Mouse (Mus musculus) neural tube, embryonic 15.5 days (tissue): Measurements from ENCODE around the gene Kxd1. TPM values are rescaled to one million over a fixed set of nuclear protein-coding genes. Genes with fewer than 3 reads are reported as not detected.

Experiments used
- ATAC-seq: fragments of 200-750 bp; cut with Nextera tagmentation; 2 replicates; pipeline ENCODE4 v1.8.0; 2017; ENCODE audit warnings: mild to moderate bottlenecking, moderate TSS enrichment, moderate library complexity; ENCODE audit not compliant: low FRiP score
- H3K27ac ChIP-seq: fragments of 300-500 bp; sonication (generic); replicated peaks from 2 replicates; pipeline ENCODE4 v1.5.1; 2015; ENCODE audit warnings: mild to moderate bottlenecking, inconsistent platforms
- H3K27me3 ChIP-seq: fragments of 300-500 bp; sonication (generic); replicated peaks from 2 replicates; pipeline ENCODE4 v1.6.1; 2015; ENCODE audit warnings: inconsistent platforms
- H3K36me3 ChIP-seq: fragments of 300-500 bp; sonication (generic); 2 replicates; pipeline ENCODE4 v1.6.1; 2015; ENCODE audit warnings: inconsistent platforms
- H3K4me1 ChIP-seq: fragments of 300-500 bp; sonication (generic); 2 replicates; pipeline ENCODE4 v1.6.1; 2015; ENCODE audit warnings: inconsistent platforms
- H3K4me2 ChIP-seq: fragments of 300-500 bp; sonication (generic); 2 replicates; pipeline ENCODE4 v1.6.1; 2015; ENCODE audit warnings: inconsistent platforms, mild to moderate bottlenecking, moderate library complexity
- H3K4me3 ChIP-seq: fragments of 300-500 bp; sonication (generic); replicated peaks from 2 replicates; pipeline ENCODE4 v1.5.1; 2015; ENCODE audit warnings: mild to moderate bottlenecking, inconsistent platforms
- H3K9ac ChIP-seq: fragments of 300-500 bp; sonication (generic); replicated peaks from 2 replicates; pipeline ENCODE4 v1.6.1; 2015; ENCODE audit warnings: mild to moderate bottlenecking, inconsistent platforms
- H3K9me3 ChIP-seq: fragments of 300-500 bp; sonication (generic); replicated peaks from 2 replicates; pipeline ENCODE4 v1.6.1; 2016; ENCODE audit warnings: inconsistent platforms
- WGBS: fragments of 180-500 bp; shearing (Covaris S2); methylation state at CpG from one replicate; pipeline ENCODE4 v1.1.7; 2015; ENCODE audit warnings: mixed read lengths; 5-methylcytosine and 5-hydroxymethylcytosine counted together
- polyA plus RNA-seq: library from polyadenylated mRNA; unstranded; fragments of >200 nt; fragmentation: Nextera tagmentation; extraction: Ambion mirVana; gene quantifications from 2 replicates; pipeline ENCODE4 v1.2.1, GENCODE M21; 2015

Kxd1 gene
- polyA plus RNA-seq, 1 experiment from 2014 or later: 44.4 TPM

DNA sequence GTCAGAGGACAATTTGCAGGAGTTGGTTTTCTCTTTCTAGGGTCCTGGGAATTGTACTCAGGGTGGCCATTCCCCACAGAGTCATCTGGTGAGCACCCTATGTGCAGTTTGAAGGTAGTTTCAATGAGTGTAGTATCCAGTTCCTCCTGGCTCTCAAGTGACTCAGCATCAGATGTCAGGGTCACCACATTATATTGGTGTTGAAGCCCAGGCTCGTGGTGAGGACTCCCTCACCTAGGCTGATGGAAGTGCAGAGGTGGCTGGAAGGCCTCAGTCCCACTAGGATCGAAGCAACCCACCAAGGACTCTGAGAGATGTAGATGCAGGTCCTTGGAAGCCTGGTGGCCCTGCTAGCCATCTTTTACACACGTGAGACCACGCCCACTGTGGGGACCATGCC lies 18.7 kb upstream of the Kxd1 start:
- H3K27me3 ChIP-seq: no peaks in the 10 kb centered on the region
- no peak overlapping the region for H3K4me3 ChIP-seq
- peaks cover 28% of the 10 kb centered on the region for H3K4me1 ChIP-seq
- 88% methylated on average over 4 of the region's 4 CpGs for WGBS
- H3K36me3 ChIP-seq: no peaks in the 10 kb centered on the region; the same call in 1 of the 2 replicates
- H3K9me3 ChIP-seq: no peaks in the 10 kb centered on the region
- no peak overlapping the region for H3K4me2 ChIP-seq
- no peak overlapping the region for H3K27ac ChIP-seq
- ATAC-seq: no peak
- no peak overlapping the region for H3K9ac ChIP-seq

DNA sequence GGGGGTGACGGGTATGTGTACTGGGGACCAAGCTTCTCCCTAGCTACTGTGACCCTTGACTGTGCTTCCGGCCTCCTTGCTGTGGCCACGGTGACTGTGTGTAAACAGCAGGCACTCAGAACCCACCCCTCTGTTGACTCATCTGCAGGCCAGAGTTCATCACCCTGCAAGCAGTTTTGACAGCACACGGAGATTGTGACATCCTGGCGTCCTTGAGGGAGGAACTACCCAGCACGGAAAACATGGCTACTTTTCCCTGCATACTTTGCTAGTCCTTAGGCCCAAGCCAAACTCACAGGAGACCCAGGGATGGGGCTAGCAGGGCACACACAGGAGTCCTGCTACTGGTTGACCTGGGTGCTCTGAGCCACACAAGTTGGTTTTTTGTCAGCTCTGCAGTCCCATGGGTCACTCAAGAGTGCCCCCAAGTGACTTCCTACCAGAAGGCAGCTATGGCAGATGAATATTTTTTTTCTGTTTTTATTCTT lies 16.5 kb upstream of the Kxd1 start:
- no peaks in the 10 kb centered on the region; the same call in 1 of the 2 replicates for H3K36me3 ChIP-seq
- H3K9ac ChIP-seq: no peak overlapping the region
- no peak for ATAC-seq
- H3K27me3 ChIP-seq: no peaks in the 10 kb centered on the region
- no peaks in the 10 kb centered on the region for H3K9me3 ChIP-seq
- H3K4me2 ChIP-seq: no peak overlapping the region
- 74% methylated on average over 6 of the region's 6 CpGs for WGBS
- no peak overlapping the region for H3K4me3 ChIP-seq
- peaks cover 44% of the 10 kb centered on the region for H3K4me1 ChIP-seq
- H3K27ac ChIP-seq: no peak overlapping the region

DNA sequence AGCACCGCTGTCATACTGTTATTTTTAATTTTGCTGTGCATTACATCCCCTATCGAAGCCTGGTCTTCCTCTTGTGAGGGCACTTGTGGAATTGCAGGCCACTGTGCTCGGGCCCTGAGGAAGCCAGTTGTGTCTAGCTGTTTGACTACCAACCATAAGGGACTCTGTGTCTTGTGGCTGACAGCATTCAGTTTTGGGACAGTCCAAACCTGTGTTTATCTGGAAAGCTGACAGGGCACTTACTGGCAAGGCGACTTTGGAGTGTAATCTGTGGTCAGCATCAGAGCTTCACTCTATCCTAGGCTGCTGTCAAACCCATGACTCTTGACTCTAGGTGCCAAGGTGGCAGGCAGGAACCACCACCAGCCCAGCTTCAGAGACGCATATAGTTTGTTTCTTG lies 13.3 kb upstream of the Kxd1 start:
- peaks cover 11% of the 10 kb centered on the region for H3K36me3 ChIP-seq
- H3K9me3 ChIP-seq: no peaks in the 10 kb centered on the region
- peaks cover 52% of the 10 kb centered on the region for H3K4me1 ChIP-seq
- 88% methylated on average over 5 of the region's 5 CpGs for WGBS
- ATAC-seq: no peak
- H3K27ac ChIP-seq: no peak overlapping the region
- H3K9ac ChIP-seq: peak overlapping the region; percentile 14; the same call in 1 of the 2 replicates
- no peaks in the 10 kb centered on the region for H3K27me3 ChIP-seq
- peak overlapping the region; percentile 93 for H3K4me2 ChIP-seq
- peak overlapping the region; percentile 88 for H3K4me3 ChIP-seq

DNA sequence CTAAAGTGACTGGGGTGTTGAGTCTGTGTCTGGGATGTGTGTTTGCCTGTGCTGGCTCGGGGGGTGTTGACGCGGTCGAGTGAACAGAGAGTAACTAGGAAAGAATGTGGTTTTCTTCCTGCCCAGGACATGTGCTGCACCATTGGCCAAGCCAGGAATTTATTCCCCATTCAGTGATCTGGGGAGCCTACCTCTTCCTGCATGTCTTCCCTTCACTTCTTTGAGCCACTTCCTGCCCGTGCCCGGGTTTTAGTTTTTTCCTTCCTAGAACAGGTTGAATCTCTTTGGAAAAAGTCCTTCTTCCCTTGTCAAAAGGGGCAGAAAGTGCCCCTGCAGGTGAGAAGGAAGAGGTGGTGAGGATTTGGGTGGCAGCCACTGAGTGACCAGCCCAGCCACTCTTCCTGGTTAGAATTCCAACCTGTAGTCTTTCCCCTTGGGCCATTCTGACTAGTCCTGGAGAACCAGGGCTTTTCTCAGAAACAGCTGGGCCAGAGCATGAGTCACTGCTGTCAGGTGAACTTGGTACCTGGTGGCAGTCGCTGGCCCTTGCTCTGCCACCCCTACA lies 12.8 kb upstream of the Kxd1 start:
- peak overlapping the region; percentile 93 for H3K4me2 ChIP-seq
- peak overlapping the region; percentile 91 for H3K9ac ChIP-seq
- 62% methylated on average over 7 of the region's 7 CpGs for WGBS
- H3K27ac ChIP-seq: 0 out of 2 replicates have a peak overlapping the region, but pooled peaks have one; percentile 18
- H3K4me3 ChIP-seq: peak overlapping the region; percentile 88
- H3K36me3 ChIP-seq: peaks cover 15% of the 10 kb centered on the region
- H3K27me3 ChIP-seq: no peaks in the 10 kb centered on the region
- H3K4me1 ChIP-seq: peaks cover 52% of the 10 kb centered on the region
- no peak for ATAC-seq
- H3K9me3 ChIP-seq: no peaks in the 10 kb centered on the region

DNA sequence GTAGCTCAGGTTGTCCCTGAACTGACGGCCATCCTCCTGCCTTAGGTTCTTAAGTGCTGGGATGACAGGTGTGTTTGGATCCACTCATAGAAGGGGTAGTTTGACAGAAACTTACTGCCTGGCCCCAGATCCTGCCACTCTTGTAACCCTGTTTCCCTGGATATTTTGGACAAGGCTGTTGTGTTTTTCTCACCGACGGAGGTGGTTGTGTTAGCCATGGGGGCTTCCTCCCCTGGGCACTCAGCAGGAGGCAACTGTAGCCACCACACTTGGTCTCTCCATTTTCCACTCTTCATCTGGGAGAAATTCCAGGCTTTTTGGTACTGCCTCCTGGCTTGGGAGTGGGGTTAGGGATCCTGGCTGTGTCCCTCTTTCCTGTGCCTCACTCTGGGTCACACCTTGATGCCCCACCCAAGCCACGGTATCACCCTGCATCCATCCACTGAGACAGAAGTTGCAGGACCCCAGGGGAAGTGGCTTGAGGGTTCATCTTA lies 12.3 kb upstream of the Kxd1 start:
- no peaks in the 10 kb centered on the region for H3K9me3 ChIP-seq
- 15% methylated on average over 4 of the region's 4 CpGs for WGBS
- H3K27ac ChIP-seq: peak overlapping the region; percentile 97
- peaks cover 52% of the 10 kb centered on the region for H3K4me1 ChIP-seq
- H3K27me3 ChIP-seq: no peaks in the 10 kb centered on the region
- peak overlapping the region; percentile 88 for H3K4me3 ChIP-seq
- H3K9ac ChIP-seq: peak overlapping the region; percentile 91
- H3K36me3 ChIP-seq: peaks cover 20% of the 10 kb centered on the region
- ATAC-seq: no peak
- H3K4me2 ChIP-seq: peak overlapping the region; percentile 93

DNA sequence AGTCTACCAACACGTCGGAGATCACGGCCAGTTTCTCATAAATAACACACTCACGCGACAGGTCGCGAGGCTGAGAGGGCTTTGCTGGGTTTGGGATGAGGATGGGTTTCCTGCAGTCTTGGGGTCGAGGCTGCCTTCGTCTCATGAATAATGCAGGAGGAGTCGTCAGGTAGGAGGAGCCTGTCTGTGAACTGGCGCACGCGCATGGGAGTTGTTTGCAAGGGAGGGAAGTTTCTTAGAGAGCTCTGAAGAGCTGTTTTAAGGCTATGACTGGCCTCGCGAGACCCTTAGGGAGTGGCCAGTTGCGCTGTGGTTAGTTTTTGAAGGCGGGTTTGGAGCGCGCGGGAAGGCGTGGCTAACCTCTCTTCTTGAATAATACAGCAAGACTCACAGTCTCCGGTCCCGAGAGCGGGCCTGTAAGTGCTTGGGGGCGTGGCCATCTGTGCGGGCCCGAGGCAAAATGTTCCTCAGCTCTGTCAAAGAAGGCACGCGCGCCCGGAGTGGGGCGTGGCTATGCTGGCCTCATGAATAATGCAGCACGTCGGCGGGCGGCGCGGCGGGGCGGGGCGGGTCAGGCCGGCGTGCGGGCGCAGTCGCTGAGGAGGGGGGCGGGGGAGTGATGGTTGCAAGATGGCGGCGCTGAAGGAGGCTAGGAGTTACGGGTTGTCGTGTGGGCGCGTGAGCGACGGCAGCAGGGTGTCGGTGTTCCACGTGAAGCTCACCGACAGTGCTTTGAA lies 11.5 kb upstream of the Kxd1 start, which contains the start of gene Ell:
Gene Ell (plus strand): TSS at position 381 of the 737 bp plus-strand sequence.
- H3K4me2 ChIP-seq: peak within 1 kb of the TSS; percentile 93
- no peaks in the 10 kb centered on the region for H3K9me3 ChIP-seq
- under 1% methylated on average over 58 of the region's 58 CpGs for whole genome bisulfite sequencing
- no peaks in the 10 kb centered on the region for H3K27me3 ChIP-seq
- peaks cover 28% of the 10 kb centered on the region for H3K36me3 ChIP-seq
- ATAC-seq: peak; percentile 91
- H3K9ac ChIP-seq: peak within 1 kb of the TSS; percentile 91
- H3K4me1 ChIP-seq: peaks cover 48% of the 10 kb centered on the region
- peak within 1 kb of the TSS; percentile 88 for H3K4me3 ChIP-seq
- H3K27ac ChIP-seq: peak within 1 kb of the TSS; percentile 97

DNA sequence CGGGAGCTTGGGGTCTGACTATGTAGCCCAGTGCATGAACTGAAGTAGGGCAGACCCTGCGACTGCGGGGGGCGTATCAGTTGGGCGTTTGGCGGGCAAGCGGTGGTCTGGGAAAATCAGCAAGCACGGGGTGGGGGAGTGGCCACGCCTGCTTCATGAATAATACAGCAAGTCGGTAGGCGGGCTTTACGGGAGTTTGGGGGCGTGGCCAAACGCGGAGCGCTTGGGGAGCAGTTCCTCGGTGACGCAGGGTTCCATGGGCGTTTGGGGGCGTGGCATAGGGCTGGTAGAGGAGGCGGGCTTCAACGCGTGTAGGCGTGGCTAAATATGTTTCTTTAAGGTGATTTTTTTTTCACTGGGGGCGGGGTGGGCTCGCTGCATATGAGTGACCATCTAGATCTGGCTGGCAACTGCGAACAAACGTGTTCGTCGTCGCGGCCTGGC lies 10.9 kb upstream of the Kxd1 start:
- WGBS: under 1% methylated on average over 32 of the region's 32 CpGs
- ATAC-seq: peak; percentile 86
- peak overlapping the region; percentile 91 for H3K9ac ChIP-seq
- H3K4me3 ChIP-seq: peak overlapping the region; percentile 88
- H3K9me3 ChIP-seq: no peaks in the 10 kb centered on the region
- H3K27ac ChIP-seq: peak overlapping the region; percentile 97
- peaks cover 34% of the 10 kb centered on the region for H3K36me3 ChIP-seq
- H3K4me1 ChIP-seq: peaks cover 42% of the 10 kb centered on the region
- no peaks in the 10 kb centered on the region for H3K27me3 ChIP-seq
- H3K4me2 ChIP-seq: peak overlapping the region; percentile 93

DNA sequence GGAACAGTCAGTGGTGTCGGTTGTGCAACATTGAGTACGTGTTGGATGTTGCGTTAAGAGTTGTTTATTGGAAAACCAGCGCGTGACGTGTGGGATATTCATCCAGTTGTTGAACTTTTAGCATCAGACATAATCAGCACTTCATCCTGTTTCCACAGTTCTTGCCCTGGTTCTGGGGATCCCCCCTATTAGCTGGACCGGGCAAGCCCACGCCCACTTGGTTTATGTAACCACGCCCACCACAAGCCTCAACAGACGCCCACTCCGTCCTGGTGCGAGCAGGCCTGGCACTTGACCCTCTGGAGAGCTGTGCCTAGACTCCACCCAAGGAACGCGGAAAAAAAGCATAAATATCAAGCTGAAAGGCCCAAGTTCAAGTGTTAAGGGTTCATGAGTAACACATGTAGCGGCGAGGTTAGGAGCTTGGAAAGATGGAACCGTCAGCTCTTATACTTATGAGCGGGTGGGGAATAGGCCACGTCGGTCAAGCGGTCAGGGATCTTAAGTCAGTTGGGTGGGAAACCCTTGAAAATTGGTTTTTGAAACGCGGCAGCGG lies 10.3 kb upstream of the Kxd1 start:
- ATAC-seq: peak; percentile 7; the same call in 1 of the 2 replicates
- no peaks in the 10 kb centered on the region for H3K27me3 ChIP-seq

DNA sequence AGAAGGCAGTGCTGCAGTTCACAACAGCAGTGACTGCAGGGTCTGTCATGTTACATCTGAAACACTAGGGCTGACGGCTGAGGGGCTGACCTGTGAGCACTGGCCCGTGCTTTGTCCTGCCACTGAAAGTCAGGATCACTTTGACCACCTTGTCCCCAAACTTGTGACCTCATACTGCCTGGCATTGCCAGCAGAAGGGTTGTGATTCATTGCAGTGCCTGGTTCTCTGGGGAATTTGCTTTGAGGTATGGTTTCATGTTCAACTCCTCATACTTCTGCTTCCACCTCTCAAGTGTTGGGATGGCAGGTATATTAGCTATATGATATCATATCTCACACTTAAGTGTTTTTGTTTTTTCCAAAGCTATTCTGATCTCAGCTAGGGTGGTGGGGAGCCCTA lies 7.9 kb upstream of the Kxd1 start:
- H3K4me2 ChIP-seq: no peak overlapping the region
- WGBS: 89% methylated on average over 2 of the region's 2 CpGs
- H3K9ac ChIP-seq: no peak overlapping the region
- peaks cover 63% of the 10 kb centered on the region for H3K36me3 ChIP-seq
- no peaks in the 10 kb centered on the region for H3K9me3 ChIP-seq
- H3K4me3 ChIP-seq: no peak overlapping the region
- H3K27ac ChIP-seq: no peak overlapping the region
- ATAC-seq: no peak
- H3K27me3 ChIP-seq: no peaks in the 10 kb centered on the region
- H3K4me1 ChIP-seq: peaks cover 16% of the 10 kb centered on the region

More for the DNA sequence above, 10.3 kb upstream of the Kxd1 start:
- H3K9me3 ChIP-seq: no peaks in the 10 kb centered on the region
- peak overlapping the region; percentile 88 for H3K4me3 ChIP-seq
- H3K36me3 ChIP-seq: peaks cover 39% of the 10 kb centered on the region
- H3K4me1 ChIP-seq: peaks cover 38% of the 10 kb centered on the region
- H3K27ac ChIP-seq: peak overlapping the region; percentile 97
- H3K9ac ChIP-seq: peak overlapping the region; percentile 42
- 15% methylated on average over 24 of the region's 24 CpGs for WGBS
- H3K4me2 ChIP-seq: peak overlapping the region; percentile 93

DNA sequence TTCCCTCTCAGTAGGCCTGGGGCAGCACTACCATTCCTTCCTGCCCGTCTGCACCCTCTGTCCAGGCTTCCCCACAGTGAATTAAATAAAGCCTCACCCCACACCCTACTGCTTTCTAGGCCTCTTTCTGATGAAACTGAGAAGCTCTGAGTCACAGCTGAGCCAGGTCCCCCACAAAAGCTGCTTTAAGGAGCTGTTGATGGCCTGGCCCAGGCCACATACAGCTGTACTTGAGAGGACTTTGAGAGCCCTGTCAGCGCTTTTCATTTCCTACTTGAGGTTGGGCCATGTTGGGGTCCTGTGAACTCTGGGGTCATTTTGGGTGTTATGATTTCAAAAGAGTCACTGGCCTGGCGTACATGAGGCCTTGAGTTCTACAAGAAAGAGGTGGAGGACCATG lies 7.5 kb upstream of the Kxd1 start:
- Histone ChIP-seq H3K4me2 (no peak overlapping the region), H3K27ac (no peak overlapping the region), H3K9me3 (no peaks in the 10 kb centered on the region), H3K9ac (no peak overlapping the region), H3K4me3 (no peak overlapping the region), H3K4me1 (peaks cover 12% of the 10 kb centered on the region), H3K27me3 (no peaks in the 10 kb centered on the region), H3K36me3 (peaks cover 66% of the 10 kb centered on the region)
- no peak for ATAC-seq
- 97% methylated on average over 3 of the region's 3 CpGs for WGBS

DNA sequence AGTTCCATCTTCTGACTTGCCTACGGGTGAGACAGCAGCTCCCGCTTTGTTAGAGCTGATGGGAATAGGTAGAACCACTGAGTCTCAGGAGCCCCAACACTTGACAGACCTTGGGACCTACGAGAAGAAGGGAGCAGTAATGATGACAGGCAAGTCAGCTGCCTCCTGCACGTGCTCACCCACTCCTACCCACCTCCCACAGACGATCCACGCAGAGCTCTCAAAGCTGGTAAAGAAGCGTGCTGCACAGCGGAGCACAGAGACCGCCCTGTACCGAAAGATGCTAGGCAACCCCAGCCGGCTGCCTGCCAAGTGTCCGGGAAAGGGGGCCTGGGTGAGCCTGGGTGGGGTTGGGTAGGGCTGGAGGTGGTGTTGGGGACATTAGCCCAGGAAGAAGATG lies 6.5 kb upstream of the Kxd1 start:
- no peak overlapping the region for H3K27ac ChIP-seq
- no peaks in the 10 kb centered on the region for H3K27me3 ChIP-seq
- no peak for ATAC-seq
- no peak overlapping the region for H3K4me2 ChIP-seq
- whole genome bisulfite sequencing: 97% methylated on average over 12 of the region's 12 CpGs
- no peak overlapping the region for H3K9ac ChIP-seq
- no peaks in the 10 kb centered on the region for H3K9me3 ChIP-seq
- peaks cover 18% of the 10 kb centered on the region for H3K4me1 ChIP-seq
- peaks cover 71% of the 10 kb centered on the region for H3K36me3 ChIP-seq
- H3K4me3 ChIP-seq: no peak overlapping the region
